Mouse (Mus musculus): ENCODE measurements around the gene Nckap1l. TPM values are rescaled to one million over a fixed set of nuclear protein-coding genes. Genes with fewer than 3 reads are reported as not detected.

The Nckap1l gene
- polyA plus RNA-seq, 1 experiment from 2014 or later, result 2.3 TPM

DNA sequence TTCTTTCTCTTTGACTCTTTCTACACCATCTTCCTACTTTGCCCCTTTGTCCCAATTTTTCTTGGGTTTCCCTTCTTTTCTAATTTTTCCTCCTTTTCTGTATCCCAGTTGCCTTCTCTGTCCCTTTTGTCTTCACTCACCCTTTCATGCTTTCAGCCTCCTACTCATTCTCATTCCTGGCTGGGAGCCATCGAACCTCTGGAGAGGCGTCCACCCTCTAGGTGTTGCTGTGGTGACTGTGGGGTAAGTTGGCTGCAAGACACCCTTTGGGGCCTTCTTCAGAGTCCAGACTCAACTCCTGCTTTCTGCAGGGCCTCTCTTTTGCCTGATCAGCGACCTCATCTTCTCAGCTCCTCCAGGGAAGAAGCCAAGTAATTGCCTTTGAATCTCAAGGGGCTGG is 55.7 kb downstream of the Nckap1l start:
- H3K4me3 ChIP-seq (ENCODE audit: low read length), result no peak overlapping the region
- WGBS, result 62% methylated on average over 3 of the region's 3 CpGs
- no peak overlapping the region for H3K4me2 ChIP-seq (replicated peaks; ENCODE audit: low read depth, low read length)
- H3K4me1 ChIP-seq (ENCODE audit: control insufficient read depth, insufficient read depth, low read length), result no peaks in the 10 kb centered on the region
- H3K9me3 ChIP-seq (ENCODE audit: control insufficient read depth, low read length), result no peaks in the 10 kb centered on the region
- no peak overlapping the region for H3K27ac ChIP-seq (ENCODE audit: low read depth, low read length)
- H3K36me3 ChIP-seq (ENCODE audit: control insufficient read depth, insufficient read depth, low read length), result no peaks in the 10 kb centered on the region
- no peak overlapping the region for H3K9ac ChIP-seq (ENCODE audit: low read depth, low read length)
- H3K27me3 ChIP-seq (ENCODE audit: control insufficient read depth, insufficient read depth, low read length), result peaks cover 6% of the 10 kb centered on the region; the same call in 1 of the 2 replicates
- no peak for ATAC-seq (ENCODE audit: low FRiP score, low TSS enrichment)

DNA sequence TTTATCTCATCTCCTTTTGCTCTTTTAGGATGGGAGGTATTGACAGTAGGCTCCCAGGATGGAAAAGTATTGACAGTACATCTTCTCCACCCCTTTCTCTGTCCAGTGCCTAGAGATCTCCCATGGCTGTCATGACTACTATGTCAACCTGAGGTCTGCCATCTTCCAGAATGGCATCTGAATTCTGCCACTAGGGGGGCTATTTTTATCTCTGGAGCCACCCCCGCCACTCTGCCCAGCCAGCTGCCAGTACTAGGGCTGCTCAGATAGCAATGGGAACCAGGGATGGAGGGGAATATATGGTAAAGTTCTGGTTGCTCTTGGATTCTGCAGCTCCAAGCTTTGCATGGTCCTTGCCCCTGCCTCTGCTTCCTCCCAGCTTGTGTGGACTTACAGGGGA is 58.1 kb downstream of the Nckap1l start:
- no peak overlapping the region for H3K4me2 ChIP-seq (replicated peaks; ENCODE audit: low read depth, low read length)
- no peak for ATAC-seq (ENCODE audit: low FRiP score, low TSS enrichment)
- no peaks in the 10 kb centered on the region for H3K9me3 ChIP-seq (ENCODE audit: control insufficient read depth, low read length)
- no peak overlapping the region for H3K4me3 ChIP-seq (ENCODE audit: low read length)
- no peaks in the 10 kb centered on the region for H3K36me3 ChIP-seq (ENCODE audit: control insufficient read depth, insufficient read depth, low read length)
- H3K4me1 ChIP-seq (ENCODE audit: control insufficient read depth, insufficient read depth, low read length), result 0 out of 2 replicates have a peak, but pooled peaks cover 4% of the 10 kb centered on the region
- 0 out of 2 replicates have a peak, but pooled peaks cover 2% of the 10 kb centered on the region for H3K27me3 ChIP-seq (ENCODE audit: control insufficient read depth, insufficient read depth, low read length)
- H3K9ac ChIP-seq (ENCODE audit: low read depth, low read length), result no peak overlapping the region
- H3K27ac ChIP-seq (ENCODE audit: low read depth, low read length), result no peak overlapping the region
- WGBS, result 56% methylated on average over 1 of the region's 1 CpGs

DNA sequence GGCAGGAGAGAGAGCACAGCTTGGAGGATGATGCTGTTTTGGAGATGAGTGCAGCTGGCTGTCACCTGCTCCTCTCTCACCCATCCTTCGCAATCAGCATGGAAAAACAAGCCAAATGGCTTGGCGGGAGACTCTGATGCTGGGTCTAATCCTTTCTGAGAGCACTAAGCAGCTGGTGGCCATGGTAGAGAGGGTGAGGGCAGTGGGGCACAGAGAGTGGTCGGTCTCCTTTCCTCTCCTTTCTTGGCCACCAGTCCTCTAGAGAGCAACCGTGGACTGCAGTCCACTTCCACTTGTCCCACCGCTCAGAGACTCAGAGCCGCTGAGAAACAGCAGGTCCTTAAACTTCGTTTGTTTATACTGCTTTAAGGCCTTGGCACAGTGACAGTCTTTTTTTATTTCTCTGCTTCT is 60.0 kb downstream of the Nckap1l start:
- Histone ChIP-seq H3K36me3 (ENCODE audit: control insufficient read depth, insufficient read depth, low read length) (no peaks in the 10 kb centered on the region), H3K27me3 (ENCODE audit: control insufficient read depth, insufficient read depth, low read length) (0 out of 2 replicates have a peak, but pooled peaks cover 2% of the 10 kb centered on the region), H3K9me3 (ENCODE audit: control insufficient read depth, low read length) (no peaks in the 10 kb centered on the region), H3K4me3 (ENCODE audit: low read length) (peak overlapping the region; percentile 30; the same call in 1 of the 2 replicates), H3K9ac (ENCODE audit: low read depth, low read length) (peak overlapping the region; percentile 32), H3K27ac (ENCODE audit: low read depth, low read length) (no peak overlapping the region), H3K4me1 (ENCODE audit: control insufficient read depth, insufficient read depth, low read length) (0 out of 2 replicates have a peak, but pooled peaks cover 4% of the 10 kb centered on the region), H3K4me2 (replicated peaks; ENCODE audit: low read depth, low read length) (peak overlapping the region; percentile 46)
- peak; percentile 51 for ATAC-seq (ENCODE audit: low FRiP score, low TSS enrichment)
- 6% methylated on average over 7 of the region's 7 CpGs for WGBS

GRCm38 (mm10) chr15:103514119-103514518 is 60.5 kb downstream of the Nckap1l start:
- WGBS, result 5% methylated on average over 10 of the region's 10 CpGs
- no peaks in the 10 kb centered on the region for H3K9me3 ChIP-seq (ENCODE audit: control insufficient read depth, low read length)
- H3K9ac ChIP-seq (ENCODE audit: low read depth, low read length), result no peak overlapping the region

DNA sequence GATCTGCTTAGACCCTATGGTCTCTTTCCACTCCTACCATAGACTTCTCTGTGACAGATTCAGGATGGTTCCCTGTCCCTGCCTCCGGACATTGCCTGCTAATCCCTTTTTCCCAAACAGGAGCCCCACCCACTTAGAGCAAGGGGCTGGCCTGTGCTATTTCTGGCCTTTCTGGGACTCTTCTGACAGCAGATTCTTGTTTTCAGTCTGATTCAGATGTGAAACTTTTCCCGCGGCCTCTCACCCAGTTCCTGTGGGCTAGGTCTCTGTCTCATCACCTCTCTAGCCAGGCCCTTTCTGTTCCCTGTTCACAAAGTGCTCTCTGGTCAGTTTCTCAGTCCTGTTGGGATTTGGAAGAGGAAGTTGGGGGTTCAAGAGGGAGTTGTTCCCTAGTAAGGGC is 61.3 kb downstream of the Nckap1l start:
- Histone ChIP-seq H3K9me3 (ENCODE audit: control insufficient read depth, low read length) (no peaks in the 10 kb centered on the region), H3K4me1 (ENCODE audit: control insufficient read depth, insufficient read depth, low read length) (0 out of 2 replicates have a peak, but pooled peaks cover 4% of the 10 kb centered on the region), H3K4me2 (replicated peaks; ENCODE audit: low read depth, low read length) (no peak overlapping the region), H3K36me3 (ENCODE audit: control insufficient read depth, insufficient read depth, low read length) (no peaks in the 10 kb centered on the region), H3K27me3 (ENCODE audit: control insufficient read depth, insufficient read depth, low read length) (0 out of 2 replicates have a peak, but pooled peaks cover 2% of the 10 kb centered on the region), H3K9ac (ENCODE audit: low read depth, low read length) (no peak overlapping the region), H3K27ac (ENCODE audit: low read depth, low read length) (no peak overlapping the region), H3K4me3 (ENCODE audit: low read length) (no peak overlapping the region)
- 45% methylated on average over 3 of the region's 3 CpGs for WGBS
- no peak for ATAC-seq (ENCODE audit: low FRiP score, low TSS enrichment)

More at GRCm38 (mm10) chr15:103514119-103514518, 60.5 kb downstream of the Nckap1l start:
- Histone ChIP-seq H3K4me1 (ENCODE audit: control insufficient read depth, insufficient read depth, low read length) (0 out of 2 replicates have a peak, but pooled peaks cover 4% of the 10 kb centered on the region), H3K4me2 (replicated peaks; ENCODE audit: low read depth, low read length) (peak overlapping the region; percentile 46), H3K27me3 (ENCODE audit: control insufficient read depth, insufficient read depth, low read length) (0 out of 2 replicates have a peak, but pooled peaks cover 2% of the 10 kb centered on the region), H3K36me3 (ENCODE audit: control insufficient read depth, insufficient read depth, low read length) (no peaks in the 10 kb centered on the region), H3K4me3 (ENCODE audit: low read length) (peak overlapping the region; percentile 30), H3K27ac (ENCODE audit: low read depth, low read length) (no peak overlapping the region)
- ATAC-seq (ENCODE audit: low FRiP score, low TSS enrichment), result peak; percentile 98

DNA sequence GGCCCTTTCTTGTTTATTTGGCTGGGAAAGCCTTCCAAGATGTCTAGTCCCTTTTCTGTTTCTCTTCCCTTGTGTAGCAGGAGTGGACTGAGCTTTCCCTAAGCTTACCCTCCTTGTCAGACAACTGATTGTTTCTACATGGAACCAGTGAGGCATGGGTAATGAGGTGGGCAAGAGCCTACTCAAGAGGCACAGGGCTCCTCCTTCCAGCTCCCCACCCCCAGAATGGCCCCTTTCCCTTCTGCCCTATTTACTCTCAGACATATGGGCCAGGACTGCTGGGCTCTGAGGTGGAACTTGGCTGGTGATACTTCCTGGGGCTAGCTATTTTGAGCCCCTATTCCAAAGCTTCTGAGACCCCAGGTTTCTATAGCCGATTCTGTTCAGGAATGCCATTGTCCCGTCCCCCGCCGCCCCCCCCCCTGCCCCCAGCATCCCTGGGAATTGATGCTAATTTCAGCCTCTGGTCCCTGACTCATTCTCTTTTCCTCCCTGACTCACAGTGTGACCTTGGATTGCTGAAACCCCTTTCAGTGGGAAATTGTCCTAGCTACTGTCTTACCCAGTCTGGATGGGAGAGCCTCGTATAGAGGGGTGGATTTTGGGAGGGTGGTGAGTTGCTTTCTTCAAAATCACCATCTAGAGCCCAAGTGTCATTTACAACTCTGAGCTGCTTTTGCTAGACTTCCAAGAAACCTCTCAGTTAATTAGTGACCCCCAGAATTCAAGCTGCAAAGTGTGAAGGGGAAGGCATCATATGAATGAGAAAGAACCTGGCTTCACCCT is 65.2 kb downstream of the Nckap1l start:
- peak; percentile 36; the same call in 1 of the 2 replicates for ATAC-seq (ENCODE audit: low FRiP score, low TSS enrichment)
- no peak overlapping the region for H3K4me2 ChIP-seq (replicated peaks; ENCODE audit: low read depth, low read length)

GRCm38 (mm10) chr15:103519386-103520378 is 66.1 kb downstream of the Nckap1l start:
- Histone ChIP-seq H3K4me3 (ENCODE audit: low read length) (no peak overlapping the region), H3K4me1 (ENCODE audit: control insufficient read depth, insufficient read depth, low read length) (0 out of 2 replicates have a peak, but pooled peaks cover 2% of the 10 kb centered on the region), H3K4me2 (replicated peaks; ENCODE audit: low read depth, low read length) (no peak overlapping the region), H3K36me3 (ENCODE audit: control insufficient read depth, insufficient read depth, low read length) (no peaks in the 10 kb centered on the region), H3K27ac (ENCODE audit: low read depth, low read length) (no peak overlapping the region), H3K27me3 (ENCODE audit: control insufficient read depth, insufficient read depth, low read length) (no peaks in the 10 kb centered on the region), H3K9me3 (ENCODE audit: control insufficient read depth, low read length) (no peaks in the 10 kb centered on the region), H3K9ac (ENCODE audit: low read depth, low read length) (no peak overlapping the region)
- whole genome bisulfite sequencing, result 31% methylated on average over 4 of the region's 4 CpGs
- ATAC-seq (ENCODE audit: low FRiP score, low TSS enrichment), result 0 out of 2 replicates have a peak, but pooled peaks have one; percentile 18

More for the DNA sequence above, 65.2 kb downstream of the Nckap1l start:
- no peaks in the 10 kb centered on the region for H3K36me3 ChIP-seq (ENCODE audit: control insufficient read depth, insufficient read depth, low read length)
- peak overlapping the region; percentile 38; the same call in 1 of the 2 replicates for H3K27ac ChIP-seq (ENCODE audit: low read depth, low read length)
- H3K9me3 ChIP-seq (ENCODE audit: control insufficient read depth, low read length), result no peaks in the 10 kb centered on the region
- H3K27me3 ChIP-seq (ENCODE audit: control insufficient read depth, insufficient read depth, low read length), result no peaks in the 10 kb centered on the region
- H3K4me1 ChIP-seq (ENCODE audit: control insufficient read depth, insufficient read depth, low read length), result 0 out of 2 replicates have a peak, but pooled peaks cover 4% of the 10 kb centered on the region
- no peak overlapping the region for H3K4me3 ChIP-seq (ENCODE audit: low read length)
- WGBS, result 12% methylated on average over 5 of the region's 5 CpGs
- H3K9ac ChIP-seq (ENCODE audit: low read depth, low read length), result no peak overlapping the region

DNA sequence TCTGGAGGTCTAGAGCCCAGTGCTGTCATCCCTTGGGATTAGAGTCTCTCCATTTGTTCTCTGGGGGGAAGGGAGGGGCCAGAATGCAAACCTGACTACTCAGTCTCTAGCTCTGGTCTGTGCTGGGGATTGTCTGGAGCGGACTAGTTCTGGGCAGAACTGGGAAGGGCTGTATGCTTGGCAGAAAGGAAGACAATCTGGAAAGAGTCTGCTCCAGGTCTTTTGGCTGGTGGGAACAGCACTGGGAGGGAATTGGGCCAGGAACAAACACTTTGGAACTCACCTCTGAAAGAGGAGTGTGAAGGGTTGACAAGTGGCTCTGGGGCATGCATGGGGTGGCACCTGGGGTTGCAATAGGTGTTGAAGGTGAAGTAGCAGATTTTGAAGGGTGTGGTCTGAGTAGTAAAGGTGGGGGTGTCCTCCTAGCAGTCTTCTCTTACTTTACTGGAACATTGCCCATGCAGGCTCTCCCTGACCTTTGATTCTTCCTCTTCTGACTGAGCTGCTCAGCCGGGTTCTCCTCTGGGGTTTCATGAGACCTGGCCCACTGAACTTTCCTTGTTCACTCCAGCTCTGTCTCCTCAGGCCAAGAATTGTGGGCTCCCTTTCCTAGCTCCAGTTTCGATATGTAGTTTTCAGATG is 69.0 kb downstream of the Nckap1l start:
- Histone ChIP-seq H3K4me1 (ENCODE audit: control insufficient read depth, insufficient read depth, low read length) (no peaks in the 10 kb centered on the region), H3K4me3 (ENCODE audit: low read length) (no peak overlapping the region), H3K36me3 (ENCODE audit: control insufficient read depth, insufficient read depth, low read length) (no peaks in the 10 kb centered on the region), H3K9me3 (ENCODE audit: control insufficient read depth, low read length) (no peaks in the 10 kb centered on the region), H3K27me3 (ENCODE audit: control insufficient read depth, insufficient read depth, low read length) (no peaks in the 10 kb centered on the region), H3K27ac (ENCODE audit: low read depth, low read length) (no peak overlapping the region), H3K9ac (ENCODE audit: low read depth, low read length) (no peak overlapping the region), H3K4me2 (replicated peaks; ENCODE audit: low read depth, low read length) (no peak overlapping the region)
- WGBS, result 75% methylated on average over 3 of the region's 3 CpGs
- no peak for ATAC-seq (ENCODE audit: low FRiP score, low TSS enrichment)

All from kidney, embryonic 14.5 days (tissue).